Mouse (Mus musculus) spleen, adult 12 weeks (tissue): ENCODE measurements around the gene Tfap2a.

Source experiments
- DNase-seq: peaks from one replicate; pipeline ENCODE4 v3.0.0; 2022; ENCODE audit warnings: low spot score

Gene Tfap2a

GRCm38 (mm10) chr13:40738196-40738880 lies at the start of gene Tfap2a:
Tfap2a (minus strand) TSS chr13:40738376.
- no peak for DNase-seq

GRCm38 (mm10) chr13:40784202-40784771 lies 46.1 kb upstream of the Tfap2a start:
- no peak for DNase-seq

GRCm38 (mm10) chr13:40757995-40758394 lies 19.8 kb upstream of the Tfap2a start:
- DNase-seq: no peak

GRCm38 (mm10) chr13:40756356-40756755 lies 18.2 kb upstream of the Tfap2a start:
- no peak for DNase-seq

- no peak for DNase-seq
These were observed 15.9 kb upstream of the Tfap2a start for GRCm38 (mm10) chr13:40754091-40754490.

- no peak for DNase-seq
These were observed 13.7 kb upstream of the Tfap2a start for GRCm38 (mm10) chr13:40751889-40752288.

- no peak for DNase-seq
These were observed 11.4 kb upstream of the Tfap2a start for GRCm38 (mm10) chr13:40749603-40749905.

GRCm38 (mm10) chr13:40748785-40749602 lies 10.8 kb upstream of the Tfap2a start:
- DNase-seq: no peak

GRCm38 (mm10) chr13:40744111-40744805 lies 6.1 kb upstream of the Tfap2a start:
- DNase-seq: no peak

- DNase-seq: no peak
These were observed 5.0 kb upstream of the Tfap2a start for GRCm38 (mm10) chr13:40743221-40743620.

- no peak for DNase-seq
These were observed 3.8 kb upstream of the Tfap2a start for GRCm38 (mm10) chr13:40741841-40742550.

GRCm38 (mm10) chr13:40741436-40741835 lies 3.3 kb upstream of the Tfap2a start:
- no peak for DNase-seq

GRCm38 (mm10) chr13:40740727-40741360 lies 2.7 kb upstream of the Tfap2a start:
- no peak for DNase-seq

- no peak for DNase-seq
These were observed 1.7 kb upstream of the Tfap2a start for GRCm38 (mm10) chr13:40739901-40740300.

GRCm38 (mm10) chr13:40739121-40739650 lies 1.0 kb upstream of the Tfap2a start:
- DNase-seq: no peak

- DNase-seq: no peak
These were observed 415 bp downstream of the Tfap2a start for GRCm38 (mm10) chr13:40737761-40738160.

GRCm38 (mm10) chr13:40737099-40737498 lies 1.1 kb downstream of the Tfap2a start:
- no peak for DNase-seq

GRCm38 (mm10) chr13:40736107-40736780 lies 1.9 kb downstream of the Tfap2a start:
- no peak for DNase-seq

GRCm38 (mm10) chr13:40735416-40736106 lies 2.6 kb downstream of the Tfap2a start:
- no peak for DNase-seq
